Mouse (Mus musculus): ENCODE results near the gene Gm42906. TPM values are rescaled to one million over a fixed set of nuclear protein-coding genes. Genes with fewer than 3 reads are reported as not detected.

Gm42906 gene
- polyA plus RNA-seq, 1 experiment from 2014 or later = not detected

DNA sequence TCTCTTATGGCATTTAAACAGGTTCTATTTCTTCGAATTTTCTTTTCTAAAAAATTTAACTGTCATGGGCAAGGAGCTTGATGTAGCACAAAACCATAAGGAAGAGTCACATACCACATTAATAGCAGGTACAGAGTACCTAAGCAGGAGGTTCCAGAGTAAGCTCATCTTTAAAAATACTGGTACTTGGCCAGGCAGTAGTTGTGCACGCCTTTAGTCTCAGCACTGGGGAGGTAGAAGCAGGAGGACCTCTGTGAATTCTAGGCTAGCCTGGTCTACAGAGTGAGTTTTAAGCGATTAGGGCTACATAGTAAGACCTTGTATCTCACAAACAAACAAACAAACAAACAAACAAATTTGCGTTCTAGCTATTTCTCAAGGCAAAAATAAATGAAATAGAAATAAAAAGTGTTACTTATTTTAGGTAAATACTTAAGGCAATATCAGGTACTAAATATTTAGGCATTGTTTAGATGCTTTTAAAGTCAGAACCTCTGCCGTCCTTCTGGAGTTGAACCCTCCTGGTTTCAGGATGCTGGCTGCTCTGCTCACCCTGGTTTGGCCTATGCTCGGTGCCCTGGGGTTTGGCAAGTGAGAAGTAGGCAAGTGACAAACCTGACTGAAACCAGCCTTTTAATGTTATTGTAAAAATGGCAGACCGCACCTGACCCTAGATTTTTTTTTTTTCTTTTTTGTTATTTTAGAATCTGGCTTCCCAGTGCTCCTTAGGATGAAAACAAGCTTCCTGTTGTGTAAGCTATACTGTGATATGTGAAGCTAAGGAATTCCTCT is 316.7 kb downstream of the Gm42906 start:
- H3K27me3 ChIP-seq (ENCODE audit: control insufficient read depth, insufficient read depth, low read length) = no peaks in the 10 kb centered on the region
- ATAC-seq (replicated peaks; ENCODE audit: insufficient number of reproducible peaks, low FRiP score, low TSS enrichment) = no peak
- WGBS (ENCODE audit: insufficient replicate concordance) = 84% methylated on average over 7 of the region's 7 CpGs
- H3K4me3 ChIP-seq (ENCODE audit: low read depth, low read length) = no peak overlapping the region
- no peaks in the 10 kb centered on the region for H3K36me3 ChIP-seq (ENCODE audit: control insufficient read depth, insufficient read depth, low read length)
- no peak overlapping the region for H3K9ac ChIP-seq (ENCODE audit: low read depth, low read length)
- no peak overlapping the region for H3K4me2 ChIP-seq
- no peaks in the 10 kb centered on the region for H3K9me3 ChIP-seq (replicated peaks; ENCODE audit: control insufficient read depth, low read length)
- H3K27ac ChIP-seq (ENCODE audit: low read depth, low read length) = no peak overlapping the region
- peaks cover 5% of the 10 kb centered on the region; the same call in 1 of the 2 replicates for H3K4me1 ChIP-seq (ENCODE audit: control insufficient read depth, insufficient read depth, low read length)

DNA sequence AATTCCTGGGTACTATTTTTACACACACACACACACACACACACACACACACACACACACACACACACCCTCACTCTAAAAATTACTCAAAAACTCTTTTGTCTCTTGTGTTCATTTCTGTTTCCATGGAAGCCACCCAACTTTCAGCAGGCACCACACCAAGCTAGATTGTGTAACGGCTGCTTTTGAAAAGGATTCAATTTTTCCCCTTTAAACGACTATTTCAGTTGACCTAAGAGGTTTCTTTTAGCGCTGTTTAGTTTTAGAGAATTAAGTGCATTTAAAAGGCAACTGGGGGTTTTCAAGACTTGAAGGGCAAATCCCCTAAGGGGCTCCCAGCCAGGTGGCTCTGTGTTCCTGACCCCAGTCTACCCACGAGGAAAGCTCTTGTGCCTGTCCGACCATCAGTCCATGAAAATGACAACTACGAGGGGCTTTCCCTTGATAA is 317.5 kb downstream of the Gm42906 start:
- WGBS (ENCODE audit: insufficient replicate concordance) = 60% methylated on average over 6 of the region's 6 CpGs
- ATAC-seq (replicated peaks; ENCODE audit: insufficient number of reproducible peaks, low FRiP score, low TSS enrichment) = no peak
- peaks cover 5% of the 10 kb centered on the region; the same call in 1 of the 2 replicates for H3K4me1 ChIP-seq (ENCODE audit: control insufficient read depth, insufficient read depth, low read length)

DNA sequence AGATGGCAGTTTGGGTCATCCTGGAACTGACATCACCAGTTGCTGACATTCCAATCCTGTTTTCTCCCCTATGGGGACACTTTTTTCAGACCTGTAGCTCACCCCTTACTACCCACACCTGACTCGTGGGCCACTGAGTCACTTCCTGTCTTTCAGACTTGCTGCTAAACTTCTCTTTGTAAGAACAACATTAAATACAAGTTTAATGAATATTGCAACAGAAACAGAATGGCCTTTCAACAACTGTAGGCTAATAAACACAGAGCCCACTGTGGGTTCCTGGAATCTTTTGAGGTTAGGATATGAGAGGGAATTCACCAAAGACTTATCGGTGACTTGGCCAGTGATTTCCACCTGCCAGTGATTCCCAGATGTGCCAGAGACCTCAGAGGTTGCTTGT is 318.1 kb downstream of the Gm42906 start:
- Histone ChIP-seq H3K9ac (ENCODE audit: low read depth, low read length) (no peak overlapping the region), H3K36me3 (ENCODE audit: control insufficient read depth, insufficient read depth, low read length) (no peaks in the 10 kb centered on the region), H3K9me3 (replicated peaks; ENCODE audit: control insufficient read depth, low read length) (no peaks in the 10 kb centered on the region), H3K4me3 (ENCODE audit: low read depth, low read length) (no peak overlapping the region), H3K4me2 (no peak overlapping the region), H3K27ac (ENCODE audit: low read depth, low read length) (no peak overlapping the region), H3K27me3 (ENCODE audit: control insufficient read depth, insufficient read depth, low read length) (no peaks in the 10 kb centered on the region), H3K4me1 (ENCODE audit: control insufficient read depth, insufficient read depth, low read length) (peaks cover 5% of the 10 kb centered on the region; the same call in 1 of the 2 replicates)
- no peak for ATAC-seq (replicated peaks; ENCODE audit: insufficient number of reproducible peaks, low FRiP score, low TSS enrichment)
- WGBS (ENCODE audit: insufficient replicate concordance) = 67% methylated on average over 2 of the region's 2 CpGs

More for the DNA sequence above, 317.5 kb downstream of the Gm42906 start:
- Histone ChIP-seq H3K9me3 (replicated peaks; ENCODE audit: control insufficient read depth, low read length) (no peaks in the 10 kb centered on the region), H3K4me3 (ENCODE audit: low read depth, low read length) (no peak overlapping the region), H3K4me2 (no peak overlapping the region), H3K27me3 (ENCODE audit: control insufficient read depth, insufficient read depth, low read length) (no peaks in the 10 kb centered on the region), H3K27ac (ENCODE audit: low read depth, low read length) (no peak overlapping the region), H3K9ac (ENCODE audit: low read depth, low read length) (no peak overlapping the region), H3K36me3 (ENCODE audit: control insufficient read depth, insufficient read depth, low read length) (no peaks in the 10 kb centered on the region)

DNA sequence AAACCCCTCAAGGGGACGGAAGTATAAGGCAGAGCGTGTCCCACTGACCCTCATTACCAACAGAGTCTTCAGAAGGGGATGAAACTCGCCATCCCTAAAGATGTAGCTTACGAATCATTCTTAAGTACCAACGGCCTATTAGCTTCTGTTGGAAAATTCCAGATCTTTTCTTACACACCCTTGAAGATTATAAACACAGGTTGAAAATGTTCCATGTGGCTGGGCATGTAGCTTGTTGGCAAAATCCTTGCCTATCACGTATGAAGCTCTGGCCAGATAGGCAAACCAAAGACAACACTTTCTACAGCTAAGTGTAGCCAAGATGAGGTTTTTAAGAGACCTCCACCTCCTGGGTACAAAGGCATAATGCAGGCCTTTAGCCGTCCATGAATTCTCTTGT is 319.0 kb downstream of the Gm42906 start:
- 75% methylated on average over 7 of the region's 7 CpGs for WGBS (ENCODE audit: insufficient replicate concordance)

DNA sequence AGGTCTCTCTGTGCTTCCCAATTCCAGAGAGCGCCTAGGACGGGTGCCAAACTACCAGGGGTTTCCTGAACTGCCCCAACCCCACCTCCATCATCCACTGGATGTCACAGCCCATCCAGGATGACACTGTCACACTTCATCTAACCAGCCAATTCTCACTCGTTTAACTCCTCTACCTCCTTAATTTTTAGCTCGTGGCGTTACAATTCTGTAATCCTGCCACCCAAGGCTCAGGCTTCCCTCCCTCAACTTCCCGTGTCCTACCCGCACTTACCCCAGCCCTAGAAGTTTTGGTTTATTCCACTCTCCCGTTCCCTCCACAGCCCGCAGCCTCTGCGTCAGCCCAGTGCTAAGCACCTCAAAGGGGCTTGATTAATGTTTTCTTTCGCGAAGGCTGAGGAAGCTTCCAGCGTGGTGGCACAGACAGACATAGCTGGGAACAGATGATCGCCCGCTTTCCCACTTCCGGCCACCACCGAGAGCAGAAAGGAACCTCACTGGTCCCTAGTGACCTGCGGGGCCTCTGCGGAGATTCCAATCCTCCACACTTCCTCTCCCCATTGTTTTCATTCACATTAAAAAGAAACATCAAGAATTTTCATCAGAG is 319.6 kb downstream of the Gm42906 start:
- Histone ChIP-seq H3K27me3 (ENCODE audit: control insufficient read depth, insufficient read depth, low read length) (no peaks in the 10 kb centered on the region), H3K36me3 (ENCODE audit: control insufficient read depth, insufficient read depth, low read length) (no peaks in the 10 kb centered on the region), H3K9ac (ENCODE audit: low read depth, low read length) (0 out of 2 replicates have a peak overlapping the region, but pooled peaks have one; percentile 22), H3K9me3 (replicated peaks; ENCODE audit: control insufficient read depth, low read length) (no peaks in the 10 kb centered on the region), H3K4me3 (ENCODE audit: low read depth, low read length) (0 out of 2 replicates have a peak overlapping the region, but pooled peaks have one; percentile 5), H3K4me2 (peak overlapping the region; percentile 45), H3K27ac (ENCODE audit: low read depth, low read length) (no peak overlapping the region), H3K4me1 (ENCODE audit: control insufficient read depth, insufficient read depth, low read length) (peaks cover 5% of the 10 kb centered on the region; the same call in 1 of the 2 replicates)
- WGBS (ENCODE audit: insufficient replicate concordance) = 43% methylated on average over 19 of the region's 19 CpGs
- ATAC-seq (replicated peaks; ENCODE audit: insufficient number of reproducible peaks, low FRiP score, low TSS enrichment) = no peak; the same call in 1 of the 2 replicates

More for the DNA sequence above, 319.0 kb downstream of the Gm42906 start:
- Histone ChIP-seq H3K9ac (ENCODE audit: low read depth, low read length) (no peak overlapping the region), H3K4me2 (no peak overlapping the region), H3K36me3 (ENCODE audit: control insufficient read depth, insufficient read depth, low read length) (no peaks in the 10 kb centered on the region), H3K27me3 (ENCODE audit: control insufficient read depth, insufficient read depth, low read length) (no peaks in the 10 kb centered on the region), H3K4me1 (ENCODE audit: control insufficient read depth, insufficient read depth, low read length) (peaks cover 5% of the 10 kb centered on the region; the same call in 1 of the 2 replicates), H3K27ac (ENCODE audit: low read depth, low read length) (no peak overlapping the region), H3K9me3 (replicated peaks; ENCODE audit: control insufficient read depth, low read length) (no peaks in the 10 kb centered on the region), H3K4me3 (ENCODE audit: low read depth, low read length) (no peak overlapping the region)
- ATAC-seq (replicated peaks; ENCODE audit: insufficient number of reproducible peaks, low FRiP score, low TSS enrichment) = no peak

DNA sequence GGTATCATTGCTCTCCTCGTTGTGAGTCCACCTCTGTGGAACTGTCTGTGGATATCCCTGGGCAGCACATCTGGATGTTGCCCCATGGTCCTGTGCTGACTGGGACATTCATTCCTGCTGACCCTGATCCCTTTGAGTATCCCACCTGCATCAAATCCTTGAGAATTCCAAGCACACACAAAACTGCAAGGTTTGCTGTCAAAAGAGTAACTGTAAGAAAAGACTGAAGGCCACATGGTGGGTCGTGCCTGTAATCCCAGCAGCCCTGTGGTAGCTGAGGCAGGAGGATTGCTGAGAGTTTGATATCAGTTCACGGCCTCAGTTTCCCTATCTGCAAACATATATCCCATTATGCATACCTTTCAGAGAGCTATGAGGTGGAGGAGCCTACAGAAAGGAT is 321.1 kb downstream of the Gm42906 start:
- H3K27ac ChIP-seq (ENCODE audit: low read depth, low read length) = no peak overlapping the region
- H3K9me3 ChIP-seq (replicated peaks; ENCODE audit: control insufficient read depth, low read length) = no peaks in the 10 kb centered on the region
- H3K36me3 ChIP-seq (ENCODE audit: control insufficient read depth, insufficient read depth, low read length) = no peaks in the 10 kb centered on the region
- peaks cover 5% of the 10 kb centered on the region; the same call in 1 of the 2 replicates for H3K4me1 ChIP-seq (ENCODE audit: control insufficient read depth, insufficient read depth, low read length)
- no peak for ATAC-seq (replicated peaks; ENCODE audit: insufficient number of reproducible peaks, low FRiP score, low TSS enrichment)
- WGBS (ENCODE audit: insufficient replicate concordance) = 83% methylated on average over 3 of the region's 3 CpGs
- H3K4me3 ChIP-seq (ENCODE audit: low read depth, low read length) = no peak overlapping the region
- no peaks in the 10 kb centered on the region for H3K27me3 ChIP-seq (ENCODE audit: control insufficient read depth, insufficient read depth, low read length)
- no peak overlapping the region for H3K9ac ChIP-seq (ENCODE audit: low read depth, low read length)
- H3K4me2 ChIP-seq = no peak overlapping the region

DNA sequence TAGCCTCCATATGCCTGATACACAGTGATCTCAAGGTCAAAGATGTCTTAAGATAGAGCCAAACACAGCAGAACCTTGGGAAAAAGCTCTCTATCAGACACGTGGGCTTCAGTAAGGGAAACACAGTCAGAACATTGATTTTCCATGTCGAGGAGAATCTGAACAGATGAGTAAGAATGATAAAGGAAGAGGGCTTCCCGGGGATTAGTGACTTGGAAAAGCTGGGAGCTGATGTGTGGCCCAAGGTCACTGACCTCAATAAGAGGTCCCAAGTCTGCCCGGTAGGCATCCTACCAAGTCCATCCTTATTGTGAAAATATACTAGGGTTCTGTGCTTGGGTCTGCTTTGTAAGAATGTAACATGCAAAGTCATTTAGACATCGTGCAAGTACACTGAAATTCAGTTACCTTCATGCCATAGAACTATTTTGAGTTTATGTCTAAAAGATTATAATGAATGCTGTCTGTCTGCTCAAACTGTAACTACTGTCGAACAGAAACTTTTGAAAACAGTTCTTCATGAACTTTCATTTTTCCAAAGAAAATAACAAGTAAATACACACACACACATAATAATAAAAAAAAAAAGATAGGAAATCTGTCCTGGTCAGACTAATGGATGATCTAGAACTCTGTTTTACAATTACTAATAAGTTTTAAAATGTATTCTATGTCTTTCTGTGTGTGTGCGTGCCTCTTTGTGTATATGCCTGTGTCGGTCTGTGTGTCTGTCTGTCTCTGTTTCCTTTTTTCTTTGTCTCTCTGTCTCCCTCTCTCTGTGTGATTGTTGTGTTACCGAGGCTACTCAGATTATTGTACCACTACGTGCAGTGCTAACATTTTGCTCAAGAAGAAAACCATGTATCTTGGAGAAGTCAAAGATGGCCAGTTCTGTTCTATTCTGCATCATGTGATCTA is 322.6 kb downstream of the Gm42906 start:
- H3K9me3 ChIP-seq (replicated peaks; ENCODE audit: control insufficient read depth, low read length) = no peaks in the 10 kb centered on the region
- H3K27me3 ChIP-seq (ENCODE audit: control insufficient read depth, insufficient read depth, low read length) = no peaks in the 10 kb centered on the region
- H3K27ac ChIP-seq (ENCODE audit: low read depth, low read length) = no peak overlapping the region
- H3K4me2 ChIP-seq = no peak overlapping the region
- H3K36me3 ChIP-seq (ENCODE audit: control insufficient read depth, insufficient read depth, low read length) = no peaks in the 10 kb centered on the region
- no peak for ATAC-seq (replicated peaks; ENCODE audit: insufficient number of reproducible peaks, low FRiP score, low TSS enrichment)
- WGBS (ENCODE audit: insufficient replicate concordance) = 72% methylated on average over 10 of the region's 10 CpGs
- peaks cover 5% of the 10 kb centered on the region; the same call in 1 of the 2 replicates for H3K4me1 ChIP-seq (ENCODE audit: control insufficient read depth, insufficient read depth, low read length)
- H3K4me3 ChIP-seq (ENCODE audit: low read depth, low read length) = no peak overlapping the region
- H3K9ac ChIP-seq (ENCODE audit: low read depth, low read length) = no peak overlapping the region

All from heart, embryonic 11.5 days (tissue).